Mouse (Mus musculus) stomach, postnatal 0 days (tissue): ENCODE measurements at regions not wholly inside any gene's neighbourhood (a gene's known extent, or its start where the extent isn't known, plus 50 kb on each side); places are given as distances from the start of the nearest gene placed in this dataset.

Source experiments
- ATAC-seq: fragments of 200-750 bp; cut with Nextera tagmentation; 2 replicates; pipeline ENCODE4 v1.8.0; 2017; ENCODE audit not compliant: low FRiP score, low TSS enrichment
- DNase-seq: peaks from one replicate; pipeline ENCODE4 v3.0.0-alpha.2; 2016; ENCODE audit warnings: low spot score
- H3K27ac ChIP-seq: fragments of 300-500 bp; sonication (generic); replicated peaks from 2 replicates; pipeline ENCODE4 v1.5.1; 2014; ENCODE audit warnings: mild to moderate bottlenecking, control low read depth
- H3K27me3 ChIP-seq: fragments of 300-500 bp; sonication (generic); 2 replicates; pipeline ENCODE4 v1.6.1; 2014; ENCODE audit warnings: low read length; ENCODE audit not compliant: control insufficient read depth, insufficient read depth
- H3K36me3 ChIP-seq: fragments of 300-500 bp; sonication (generic); 2 replicates; pipeline ENCODE4 v1.6.1; 2014; ENCODE audit warnings: low read length, mixed read lengths; ENCODE audit not compliant: control insufficient read depth, insufficient read depth
- H3K4me1 ChIP-seq: fragments of 300-500 bp; sonication (generic); replicated peaks from 2 replicates; pipeline ENCODE4 v1.6.1; 2014; ENCODE audit warnings: antibody characterized with exemption; ENCODE audit not compliant: control insufficient read depth, insufficient read depth
- H3K4me2 ChIP-seq: fragments of 300-500 bp; sonication (generic); replicated peaks from 2 replicates; pipeline ENCODE4 v1.6.1; 2014; ENCODE audit warnings: low read depth, mild to moderate bottlenecking, control low read depth, moderate library complexity
- H3K4me3 ChIP-seq: fragments of 300-500 bp; sonication (generic); 2 replicates; pipeline ENCODE4 v1.5.1; 2014; ENCODE audit warnings: low read depth, low read length, control low read depth
- H3K9ac ChIP-seq: fragments of 300-500 bp; sonication (generic); 2 replicates; pipeline ENCODE4 v1.6.1; 2014; ENCODE audit warnings: mild to moderate bottlenecking, low read length, control low read depth, mixed read lengths
- H3K9me3 ChIP-seq: fragments of 300-500 bp; sonication (generic); 2 replicates; pipeline ENCODE4 v1.6.1; 2016; ENCODE audit warnings: low read length; ENCODE audit not compliant: control insufficient read depth
- CTCF ChIP-seq: IDR thresholded peaks from 2 replicates; pipeline ENCODE4 v1.5.1; 2016; ENCODE audit warnings: antibody characterized with exemption, low read depth, mild to moderate bottlenecking, moderate library complexity
- EP300 ChIP-seq: optimal IDR thresholded peaks from 2 replicates; pipeline ENCODE3; 2016; ENCODE audit warnings: antibody characterized with exemption
- WGBS: fragments of 180-500 bp; shearing (Covaris S2); extraction: QIAGEN DNeasy Blood & Tissue Kit; methylation state at CpG from one replicate; pipeline ENCODE4 v1.1.7; 2014; 5-methylcytosine and 5-hydroxymethylcytosine counted together

GRCm38 (mm10) chr11:38464239-38464596 lies 1228.5 kb upstream of the Tenm2 start:
- WGBS = 64% methylated on average over 2 of the region's 2 CpGs
- Histone ChIP-seq H3K36me3 (no peaks in the 10 kb centered on the region), H3K9ac (no peak overlapping the region), H3K9me3 (no peaks in the 10 kb centered on the region), H3K4me1 (no peaks in the 10 kb centered on the region), H3K27me3 (no peaks in the 10 kb centered on the region), H3K27ac (no peak overlapping the region), H3K4me2 (no peak overlapping the region), H3K4me3 (no peak overlapping the region)
- TF ChIP-seq EP300 = no peak
- TF ChIP-seq CTCF = no peak
- no peak for ATAC-seq
- DNase-seq = no peak

- no peak overlapping the region for H3K9ac ChIP-seq
- H3K9me3 ChIP-seq = no peaks in the 10 kb centered on the region
- no peaks in the 10 kb centered on the region for H3K4me1 ChIP-seq
- 16% methylated on average over 4 of the region's 4 CpGs for WGBS
- no peak for ATAC-seq
- H3K27me3 ChIP-seq = no peaks in the 10 kb centered on the region
- no peak overlapping the region for H3K4me2 ChIP-seq
- TF ChIP-seq CTCF = no peak
- TF ChIP-seq EP300 = no peak
- H3K4me3 ChIP-seq = no peak overlapping the region
- H3K27ac ChIP-seq = no peak overlapping the region
- peak; percentile 14 for DNase-seq
- H3K36me3 ChIP-seq = no peaks in the 10 kb centered on the region
Measured at GRCm38 (mm10) chr11:38463568-38464238, 1227.9 kb upstream of the Tenm2 start.

- no peaks in the 10 kb centered on the region for H3K36me3 ChIP-seq
- no peak overlapping the region for H3K4me3 ChIP-seq
- no peaks in the 10 kb centered on the region for H3K4me1 ChIP-seq
- no peaks in the 10 kb centered on the region for H3K27me3 ChIP-seq
- WGBS = 70% methylated on average over 5 of the region's 5 CpGs
- TF ChIP-seq CTCF (no peak), EP300 (no peak)
- H3K4me2 ChIP-seq = no peak overlapping the region
- DNase-seq (no peak), ATAC-seq (no peak)
- H3K9me3 ChIP-seq = no peaks in the 10 kb centered on the region
- H3K9ac ChIP-seq = no peak overlapping the region
- no peak overlapping the region for H3K27ac ChIP-seq
Measured at GRCm38 (mm10) chr11:38443291-38443690, 1207.5 kb upstream of the Tenm2 start.

GRCm38 (mm10) chr11:38410302-38410701 lies 1174.5 kb upstream of the Tenm2 start:
- Histone ChIP-seq H3K4me1 (no peaks in the 10 kb centered on the region), H3K9me3 (no peaks in the 10 kb centered on the region), H3K4me3 (no peak overlapping the region), H3K4me2 (no peak overlapping the region), H3K9ac (no peak overlapping the region), H3K36me3 (no peaks in the 10 kb centered on the region), H3K27ac (no peak overlapping the region), H3K27me3 (no peaks in the 10 kb centered on the region)
- 18% methylated on average over 1 of the region's 1 CpGs for WGBS
- TF ChIP-seq CTCF (no peak), EP300 (no peak)
- DNase-seq (no peak), ATAC-seq (no peak)

GRCm38 (mm10) chr11:38397771-38398170 lies 1162.0 kb upstream of the Tenm2 start:
- no peak for ATAC-seq
- no peaks in the 10 kb centered on the region for H3K36me3 ChIP-seq
- H3K27me3 ChIP-seq = no peaks in the 10 kb centered on the region
- DNase-seq = no peak
- H3K4me3 ChIP-seq = no peak overlapping the region
- no peaks in the 10 kb centered on the region for H3K9me3 ChIP-seq
- H3K9ac ChIP-seq = no peak overlapping the region
- H3K27ac ChIP-seq = no peak overlapping the region
- TF ChIP-seq EP300 (no peak), CTCF (no peak)
- H3K4me1 ChIP-seq = no peaks in the 10 kb centered on the region
- no peak overlapping the region for H3K4me2 ChIP-seq

- Histone ChIP-seq H3K4me3 (no peak overlapping the region), H3K27ac (no peak overlapping the region), H3K4me2 (no peak overlapping the region), H3K36me3 (no peaks in the 10 kb centered on the region), H3K27me3 (no peaks in the 10 kb centered on the region), H3K9ac (no peak overlapping the region), H3K9me3 (no peaks in the 10 kb centered on the region), H3K4me1 (no peaks in the 10 kb centered on the region)
- ATAC-seq (no peak), DNase-seq (no peak)
- WGBS = 66% methylated on average over 2 of the region's 2 CpGs
- TF ChIP-seq EP300 = no peak
- TF ChIP-seq CTCF = no peak
Measured at GRCm38 (mm10) chr11:38386958-38387357, 1151.2 kb upstream of the Tenm2 start.
